Comparison of ENCODE assay signal across 19 mouse cellular contexts in the genomic region with DNA sequence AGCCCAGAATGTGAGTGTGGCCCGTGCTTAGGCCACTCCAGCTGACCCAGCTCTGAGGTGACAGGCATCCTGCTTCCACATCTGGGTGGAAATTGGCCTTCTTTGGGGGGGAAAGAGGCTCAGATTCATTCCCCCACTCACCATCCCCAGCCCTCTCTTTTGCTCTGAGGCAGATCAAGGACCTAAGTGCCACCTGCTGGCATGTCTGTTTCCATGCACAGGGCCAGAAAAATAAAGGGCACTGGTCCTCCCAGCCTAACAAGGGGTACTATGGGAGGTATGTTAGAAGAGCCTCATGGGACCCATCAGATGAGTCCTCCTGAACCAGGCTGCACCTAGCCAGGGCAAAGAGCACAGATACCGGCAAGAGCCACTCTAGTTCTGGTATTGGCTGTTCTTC. TPM values are rescaled to one million over a fixed set of nuclear protein-coding genes. Genes with fewer than 3 reads are reported as not detected.
DNase-seq lines count a peak whose midpoint lies in the region; ATAC-seq and TF ChIP-seq lines count a peak whose summit lies in the region.
"Had no signal": no experiment of that assay in that cellular context is flagged by ENCODE, and none has a peak within 500 bp of the region (broad histone marks: within the 10 kb centered on the region; RNA-seq: fewer than 3 reads in every experiment).

No protein-coding gene starts in this region.

- no peak overlapping the region for H3K27ac ChIP-seq in layer of hippocampus, adult 2 months
- no peak overlapping the region for H3K27ac ChIP-seq in midbrain, embryonic 14.5 days (replicated peaks; ENCODE audit: low read depth, low read length)
- no peak overlapping the region for H3K27ac ChIP-seq in midbrain, embryonic 15.5 days
- H3K27ac ChIP-seq: embryonic facial prominence, embryonic 10.5 days; hindbrain, embryonic 15.5 days; limb, embryonic 15.5 days had no signal

- H3K4me2 ChIP-seq in midbrain, embryonic 14.5 days (ENCODE audit: low read length): no peak overlapping the region
- H3K4me2 ChIP-seq in midbrain, embryonic 15.5 days: no peak overlapping the region
- H3K4me2 ChIP-seq: heart, embryonic 12.5 days; hindbrain, embryonic 15.5 days; limb, embryonic 15.5 days had no signal

- TF ChIP-seq POLR2A in brain, embryonic 14.5 days (IDR thresholded peaks at IDR 0.05; ENCODE audit: borderline replicate concordance, extremely low read depth, insufficient read depth, insufficient read length, poor library complexity, severe bottlenecking): no peak

- DNase-seq in layer of hippocampus, adult 2 months (ENCODE audit: low spot score in 2 of 2): no peak
- no peak for DNase-seq in layer of hippocampus, adult 11-12 months (ENCODE audit: low spot score)
- DNase-seq in midbrain, embryonic 14.5 days: peak; percentile 20
- DNase-seq in brain, embryonic 14.5 days (ENCODE audit: low read depth): no peak
- no peak for DNase-seq in cerebellum, adult 8-10 months
- DNase-seq in heart, adult 8-10 months (ENCODE audit: low spot score): no peak
- DNase-seq: adrenal gland, postnatal 25 days; cerebellum, adult 2 months; thymus, adult 18-20 months had no signal

- H3K9ac ChIP-seq in midbrain, embryonic 14.5 days (replicated peaks; ENCODE audit: low read length): no peak overlapping the region
- H3K9ac ChIP-seq in midbrain, embryonic 15.5 days: no peak overlapping the region
- H3K9ac ChIP-seq: heart, embryonic 12.5 days; hindbrain, embryonic 15.5 days; limb, embryonic 15.5 days had no signal

- no peak overlapping the region for H3K4me3 ChIP-seq in layer of hippocampus, adult 2 months
- H3K4me3 ChIP-seq in midbrain, embryonic 14.5 days (replicated peaks; ENCODE audit: low read depth, low read length): no peak overlapping the region
- no peak overlapping the region for H3K4me3 ChIP-seq in midbrain, embryonic 15.5 days
- H3K4me3 ChIP-seq: embryonic facial prominence, embryonic 10.5 days; heart, embryonic 12.5 days; hindbrain, embryonic 15.5 days; limb, embryonic 15.5 days; megakaryocyte, embryonic 14.5 days; myocyte had no signal

- no peaks in the 10 kb centered on the region for H3K27me3 ChIP-seq in midbrain, embryonic 14.5 days (ENCODE audit: control insufficient read depth, insufficient read depth, low read length)
- no peaks in the 10 kb centered on the region for H3K27me3 ChIP-seq in midbrain, embryonic 15.5 days (replicated peaks)
- H3K27me3 ChIP-seq: heart, embryonic 12.5 days; hindbrain, embryonic 15.5 days; limb, embryonic 15.5 days had no signal

- H3K9me3 ChIP-seq in midbrain, embryonic 14.5 days (ENCODE audit: control insufficient read depth, low read length): no peaks in the 10 kb centered on the region
- no peaks in the 10 kb centered on the region for H3K9me3 ChIP-seq in midbrain, embryonic 15.5 days
- H3K9me3 ChIP-seq: embryonic facial prominence, embryonic 10.5 days; heart, embryonic 12.5 days; hindbrain, embryonic 15.5 days; limb, embryonic 15.5 days; megakaryocyte, embryonic 14.5 days had no signal

- peak; percentile 46 for TF ChIP-seq CTCF in layer of hippocampus, adult 2 months (conservative IDR thresholded peaks at IDR 0.05)
- peak; percentile 21; the same call in 1 of the 2 replicates for TF ChIP-seq CTCF in brain, embryonic 14.5 days (IDR thresholded peaks at IDR 0.05; ENCODE audit: borderline replicate concordance, extremely low read depth, insufficient read depth, insufficient read length)

- no peaks in the 10 kb centered on the region for H3K36me3 ChIP-seq in midbrain, embryonic 14.5 days (ENCODE audit: control insufficient read depth, insufficient read depth, low read length)
- no peaks in the 10 kb centered on the region for H3K36me3 ChIP-seq in midbrain, embryonic 15.5 days (replicated peaks)
- H3K36me3 ChIP-seq: embryonic facial prominence, embryonic 10.5 days; heart, embryonic 12.5 days; hindbrain, embryonic 15.5 days; limb, embryonic 15.5 days had no signal

- no peak for ATAC-seq in midbrain, embryonic 14.5 days (ENCODE audit: low FRiP score, low TSS enrichment)
- ATAC-seq in midbrain, embryonic 15.5 days (replicated peaks): no peak
- peak; percentile 42; the same call in 1 of the 2 replicates for ATAC-seq in megakaryocyte progenitor cell, adult 5-6 weeks (replicated peaks; ENCODE audit: poor library complexity)
- ATAC-seq: activated CD4-positive, CD25-positive, alpha-beta regulatory T cell, adult 4 months had no signal

- no peaks in the 10 kb centered on the region for H3K4me1 ChIP-seq in midbrain, embryonic 14.5 days (ENCODE audit: control insufficient read depth, insufficient read depth, low read length)
- H3K4me1 ChIP-seq in midbrain, embryonic 15.5 days: no peaks in the 10 kb centered on the region
- H3K4me1 ChIP-seq: embryonic facial prominence, embryonic 10.5 days; hindbrain, embryonic 15.5 days had no signal

- WGBS in midbrain, embryonic 14.5 days: 86% methylated on average over 2 of the region's 2 CpGs
- 87% methylated on average over 2 of the region's 2 CpGs for WGBS in midbrain, embryonic 15.5 days

RNA-seq across cellular contexts. Expression of a gene that starts 11.7 kb away (rescaled TPM):
- total RNA-seq in layer of hippocampus, adult 2 months (2021): 10 to 100 TPM; 60.8 to 63.2 TPM
- 46.7 and 55.5 TPM in 2 replicates for polyA plus RNA-seq in midbrain, embryonic 14.5 days (2014; fragmentation: Nextera tagmentation; extraction: Ambion mirVana)
- 68.8 and 72.7 TPM in 2 replicates for polyA plus RNA-seq in midbrain, embryonic 15.5 days (2015; fragmentation: Nextera tagmentation; extraction: Ambion mirVana)
- 82.3 and 88.6 TPM in 2 replicates for polyA plus RNA-seq in brain, embryonic 14.5 days (2012; rRNA removed)
- total RNA-seq in megakaryocyte progenitor cell, adult 5-6 weeks (2015): 18.2 and 23.9 TPM in 2 replicates
- 20.9 and 38.4 TPM in 2 replicates for total RNA-seq in megakaryocyte progenitor cell, adult 5-6 weeks (2017)
- 10 to 100 TPM; 37.4 to 39.9 (median 38.4) TPM for total RNA-seq in heart, adult 8-10 months (2022)

RNA-seq across cellular contexts. Expression of a gene that starts 32.4 kb away (rescaled TPM):
- 10 to 100 TPM; 12.2 to 15.5 TPM for total RNA-seq in layer of hippocampus, adult 2 months (2021)
- polyA plus RNA-seq in midbrain, embryonic 14.5 days (2014; fragmentation: Nextera tagmentation; extraction: Ambion mirVana): 25.9 and 27.8 TPM in 2 replicates
- polyA plus RNA-seq in midbrain, embryonic 15.5 days (2015; fragmentation: Nextera tagmentation; extraction: Ambion mirVana): 25.2 and 32.3 TPM in 2 replicates
- polyA plus RNA-seq in brain, embryonic 14.5 days (2012; rRNA removed): 70.9 and 72.1 TPM in 2 replicates
- total RNA-seq in megakaryocyte progenitor cell, adult 5-6 weeks (2015): 12.4 and 13.8 TPM in 2 replicates
- 7.7 and 8.4 TPM in 2 replicates for total RNA-seq in megakaryocyte progenitor cell, adult 5-6 weeks (2017)
- 1 to 10 TPM; 4.9 to 6.3 (median 5.6) TPM for total RNA-seq in heart, adult 8-10 months (2022)

RNA-seq across cellular contexts. Expression of a gene that starts 41.7 kb away (rescaled TPM):
- total RNA-seq in layer of hippocampus, adult 2 months (2021): 100 to 1,000 TPM; 231 to 237 TPM
- polyA plus RNA-seq in midbrain, embryonic 14.5 days (2014; fragmentation: Nextera tagmentation; extraction: Ambion mirVana): 125 and 129 TPM in 2 replicates
- polyA plus RNA-seq in midbrain, embryonic 15.5 days (2015; fragmentation: Nextera tagmentation; extraction: Ambion mirVana): 164 and 166 TPM in 2 replicates
- polyA plus RNA-seq in brain, embryonic 14.5 days (2012; rRNA removed): 163 and 172 TPM in 2 replicates
- 0.27 TPM in 1 of 2 replicates, not detected in the other for total RNA-seq in megakaryocyte progenitor cell, adult 5-6 weeks (2015)
- not detected in 2 replicates for total RNA-seq in megakaryocyte progenitor cell, adult 5-6 weeks (2017)
- total RNA-seq in heart, adult 8-10 months (2022): 10 to 100 TPM; 43.1 to 48.3 (median 44.5) TPM
- total RNA-seq: granulocyte monocyte progenitor cell, adult 5-6 weeks had no signal

RNA-seq across cellular contexts. Expression of a gene that starts 51.5 kb away (rescaled TPM):
- 10 to 100 TPM; 91.5 to 93.8 TPM for total RNA-seq in layer of hippocampus, adult 2 months (2021)
- polyA plus RNA-seq in midbrain, embryonic 14.5 days (2014; fragmentation: Nextera tagmentation; extraction: Ambion mirVana): 246 and 266 TPM in 2 replicates
- polyA plus RNA-seq in midbrain, embryonic 15.5 days (2015; fragmentation: Nextera tagmentation; extraction: Ambion mirVana): 217 and 225 TPM in 2 replicates
- polyA plus RNA-seq in brain, embryonic 14.5 days (2012; rRNA removed): 162 and 256 TPM in 2 replicates
- total RNA-seq in megakaryocyte progenitor cell, adult 5-6 weeks (2015): 439 and 494 TPM in 2 replicates
- 259 and 297 TPM in 2 replicates for total RNA-seq in megakaryocyte progenitor cell, adult 5-6 weeks (2017)
- total RNA-seq in heart, adult 8-10 months (2022): 100 to 1,000 TPM; 140 to 164 (median 156) TPM

RNA-seq across cellular contexts. Expression of a gene that starts 57.1 kb away (rescaled TPM):
- total RNA-seq in layer of hippocampus, adult 2 months (2021): 1 to 10 TPM; 2.0 TPM
- 3.7 and 11.2 TPM in 2 replicates for polyA plus RNA-seq in midbrain, embryonic 14.5 days (2014; fragmentation: Nextera tagmentation; extraction: Ambion mirVana)
- 17.8 and 20.3 TPM in 2 replicates for polyA plus RNA-seq in midbrain, embryonic 15.5 days (2015; fragmentation: Nextera tagmentation; extraction: Ambion mirVana)
- polyA plus RNA-seq in brain, embryonic 14.5 days (2012; rRNA removed): 12.8 and 23.0 TPM in 2 replicates
- 49.7 and 64.5 TPM in 2 replicates for total RNA-seq in megakaryocyte progenitor cell, adult 5-6 weeks (2015)
- 98.6 and 99.3 TPM in 2 replicates for total RNA-seq in megakaryocyte progenitor cell, adult 5-6 weeks (2017)
- 10 to 100 TPM; 13.9 to 16.6 (median 16.0) TPM for total RNA-seq in heart, adult 8-10 months (2022)

Comparison
In these comparisons a context has a peak if more than half of its experiments do, and no peak if none do; other contexts are left out.
1. RNA of a gene that starts 41.7 kb away (total RNA-seq): 231 to 237 TPM in layer of hippocampus, adult 2 months and 43.1 to 48.3 TPM in heart, adult 8-10 months; 0.27 TPM in megakaryocyte progenitor cell, adult 5-6 weeks; every median in the first group is over 10 times any median in the second.